Comparison of ENCODE assay signal across 15 mouse cellular contexts in the genomic region with DNA sequence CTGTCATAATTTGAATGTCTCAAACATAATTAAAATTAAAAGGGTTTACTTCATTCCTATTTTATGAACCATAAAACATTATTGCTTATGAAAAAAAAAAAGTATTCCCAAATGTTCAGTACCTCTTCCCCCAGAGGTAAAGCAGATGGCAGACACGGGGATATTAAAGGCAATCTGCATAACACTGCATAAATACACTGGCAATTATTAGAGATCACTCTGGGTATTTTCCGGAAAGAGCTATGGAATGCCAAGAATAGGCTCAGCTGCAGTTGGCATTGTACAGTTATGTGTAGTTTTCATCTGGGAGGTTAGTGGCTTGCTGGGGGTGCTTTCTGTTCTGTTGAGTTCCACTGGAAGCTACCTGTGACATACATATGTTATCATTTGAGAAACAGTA.
"Had no signal": no experiment of that assay in that cellular context is flagged by ENCODE, and none has a peak within 500 bp of the region (broad histone marks: within the 10 kb centered on the region; RNA-seq: fewer than 3 reads in every experiment).

No protein-coding gene starts in this region.

- H3K27me3 ChIP-seq: neural tube, embryonic 12.5 days; stomach, embryonic 15.5 days had no signal

- DNase-seq: retina, postnatal 1 day; right cerebral cortex, adult 18-20 months; right cerebral cortex, postnatal 14 days; right cerebral cortex, postnatal 25 days; right cerebral cortex, postnatal 4 days; spleen, adult 18-20 months; thymus, adult 18-20 months; thymus, adult 2 months; thymus, postnatal 14 days; thymus, postnatal 25 days; thymus, postnatal 36 days; thymus, postnatal 4 days had no signal

- H3K36me3 ChIP-seq: neural tube, embryonic 12.5 days; stomach, embryonic 15.5 days had no signal

- H3K9ac ChIP-seq: neural tube, embryonic 12.5 days; stomach, embryonic 15.5 days had no signal

- H3K9me3 ChIP-seq: neural tube, embryonic 12.5 days; stomach, embryonic 15.5 days had no signal

- H3K4me2 ChIP-seq: neural tube, embryonic 12.5 days; stomach, embryonic 15.5 days had no signal

- H3K4me1 ChIP-seq: neural tube, embryonic 12.5 days; stomach, embryonic 15.5 days had no signal

- H3K4me3 ChIP-seq: neural tube, embryonic 12.5 days; stomach, embryonic 15.5 days had no signal

- H3K27ac ChIP-seq: neural tube, embryonic 12.5 days; stomach, embryonic 15.5 days; stomach, postnatal 0 days had no signal
